Mouse (Mus musculus): ENCODE measurements around the gene 2010111I01Rik. TPM values are rescaled to one million over a fixed set of nuclear protein-coding genes. Genes with fewer than 3 reads are reported as not detected.

The 2010111I01Rik gene
- polyA plus RNA-seq, 2 experiments: 10.7 to 13.6 TPM

- no peak for TF ChIP-seq CTCF (IDR thresholded peaks at IDR 0.05; ENCODE audit: low read depth)
- TF ChIP-seq EP300 (IDR thresholded peaks at IDR 0.05; ENCODE audit: low read depth): no peak
- H3K36me3 ChIP-seq (replicated peaks; ENCODE audit: control insufficient read depth, insufficient read depth, low read depth): no peaks in the 10 kb centered on the region
- no peaks in the 10 kb centered on the region for H3K9me3 ChIP-seq (ENCODE audit: control insufficient read depth, low read length)
- H3K27me3 ChIP-seq (ENCODE audit: control insufficient read depth, insufficient read depth, low read length): no peaks in the 10 kb centered on the region
- ATAC-seq (ENCODE audit: insufficient read depth): no peak
- H3K4me2 ChIP-seq (ENCODE audit: low read depth): no peak overlapping the region
- no peak overlapping the region for H3K27ac ChIP-seq
- WGBS (ENCODE audit: insufficient replicate concordance): 71% methylated on average over 9 of the region's 9 CpGs
- H3K9ac ChIP-seq (replicated peaks): no peak overlapping the region
- DNase-seq (ENCODE audit: low read depth in 3 of 3, low spot score in 3 of 3): no peak
- no peak overlapping the region for H3K4me3 ChIP-seq (ENCODE audit: insufficient read depth in 1 of 2, low read depth in 2 of 2, low read length in 2 of 2)
- peaks cover 6 to 25% of the 10 kb centered on the region in 2 experiments for H3K4me1 ChIP-seq (replicated peaks; ENCODE audit: control insufficient read depth in 2 of 2, insufficient read depth in 2 of 2, low read length in 1 of 2)
Measured at GRCm38 (mm10) chr13:63323286-63324075, 358.8 kb downstream of the 2010111I01Rik start.

- Histone ChIP-seq H3K4me1 (replicated peaks; ENCODE audit: control insufficient read depth in 2 of 2, insufficient read depth in 2 of 2, low read length in 1 of 2) (peaks cover 6 to 25% of the 10 kb centered on the region in 2 experiments), H3K4me3 (ENCODE audit: insufficient read depth in 1 of 2, low read depth in 2 of 2, low read length in 2 of 2) (no peak overlapping the region), H3K9ac (replicated peaks) (no peak overlapping the region), H3K27ac (no peak overlapping the region), H3K4me2 (ENCODE audit: low read depth) (no peak overlapping the region), H3K36me3 (replicated peaks; ENCODE audit: control insufficient read depth, insufficient read depth, low read depth) (no peaks in the 10 kb centered on the region), H3K27me3 (ENCODE audit: control insufficient read depth, insufficient read depth, low read length) (no peaks in the 10 kb centered on the region), H3K9me3 (ENCODE audit: control insufficient read depth, low read length) (no peaks in the 10 kb centered on the region)
- DNase-seq (ENCODE audit: low read depth in 3 of 3, low spot score in 3 of 3): no peak
- TF ChIP-seq CTCF (IDR thresholded peaks at IDR 0.05; ENCODE audit: low read depth) (no peak), EP300 (IDR thresholded peaks at IDR 0.05; ENCODE audit: low read depth) (no peak)
- 74% methylated on average over 3 of the region's 3 CpGs for WGBS (ENCODE audit: insufficient replicate concordance)
- no peak for ATAC-seq (ENCODE audit: insufficient read depth)
Measured at GRCm38 (mm10) chr13:63324311-63324710, 359.6 kb downstream of the 2010111I01Rik start.

GRCm38 (mm10) chr13:63324978-63325848 is 360.5 kb downstream of the 2010111I01Rik start:
- Histone ChIP-seq H3K9me3 (ENCODE audit: control insufficient read depth, low read length) (no peaks in the 10 kb centered on the region), H3K4me1 (replicated peaks; ENCODE audit: control insufficient read depth in 2 of 2, insufficient read depth in 2 of 2, low read length in 1 of 2) (peaks cover 6 to 25% of the 10 kb centered on the region in 2 experiments), H3K27me3 (ENCODE audit: control insufficient read depth, insufficient read depth, low read length) (no peaks in the 10 kb centered on the region), H3K36me3 (replicated peaks; ENCODE audit: control insufficient read depth, insufficient read depth, low read depth) (no peaks in the 10 kb centered on the region), H3K27ac (no peak overlapping the region), H3K4me3 (ENCODE audit: insufficient read depth in 1 of 2, low read depth in 2 of 2, low read length in 2 of 2) (no peak overlapping the region), H3K9ac (replicated peaks) (no peak overlapping the region), H3K4me2 (ENCODE audit: low read depth) (no peak overlapping the region)
- peak in 1 of 3 experiments; percentile 25 for DNase-seq (ENCODE audit: low read depth in 3 of 3, low spot score in 3 of 3)
- no peak for TF ChIP-seq CTCF (IDR thresholded peaks at IDR 0.05; ENCODE audit: low read depth)
- TF ChIP-seq EP300 (IDR thresholded peaks at IDR 0.05; ENCODE audit: low read depth): no peak
- WGBS (ENCODE audit: insufficient replicate concordance): 42% methylated on average over 10 of the region's 10 CpGs
- ATAC-seq (ENCODE audit: insufficient read depth): no peak

DNA sequence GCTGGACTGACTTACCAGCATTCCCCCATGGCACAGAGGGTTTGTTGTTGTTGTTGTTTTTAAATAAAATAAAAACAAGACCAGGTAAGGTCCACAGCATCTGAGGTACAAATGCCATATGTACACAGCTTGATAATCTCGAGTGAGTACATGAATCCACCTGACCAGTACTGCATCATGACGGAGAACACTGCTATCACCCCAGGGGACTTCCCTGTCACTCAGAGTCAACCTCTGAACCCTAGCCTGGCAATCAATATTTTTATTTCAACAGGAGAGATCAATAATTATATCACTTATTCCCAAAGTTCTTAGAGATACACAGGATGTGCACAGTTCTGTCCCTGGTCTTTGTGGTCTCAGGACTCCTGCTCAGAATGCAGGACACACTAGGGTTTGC is 361.3 kb downstream of the 2010111I01Rik start:
- ATAC-seq (ENCODE audit: insufficient read depth) (peak; percentile 19; the same call in 1 of the 2 replicates), DNase-seq (ENCODE audit: low read depth in 3 of 3, low spot score in 3 of 3) (no peak)
- H3K4me1 ChIP-seq (replicated peaks; ENCODE audit: control insufficient read depth in 2 of 2, insufficient read depth in 2 of 2, low read length in 1 of 2): peaks cover 6 to 25% of the 10 kb centered on the region in 2 experiments
- no peak overlapping the region for H3K9ac ChIP-seq (replicated peaks)
- H3K27ac ChIP-seq: no peak overlapping the region
- H3K4me3 ChIP-seq (ENCODE audit: insufficient read depth in 1 of 2, low read depth in 2 of 2, low read length in 2 of 2): no peak overlapping the region
- H3K27me3 ChIP-seq (ENCODE audit: control insufficient read depth, insufficient read depth, low read length): no peaks in the 10 kb centered on the region
- no peaks in the 10 kb centered on the region for H3K36me3 ChIP-seq (replicated peaks; ENCODE audit: control insufficient read depth, insufficient read depth, low read depth)
- WGBS (ENCODE audit: insufficient replicate concordance): 44% methylated on average over 2 of the region's 2 CpGs
- no peak for TF ChIP-seq EP300 (IDR thresholded peaks at IDR 0.05; ENCODE audit: low read depth)
- no peak for TF ChIP-seq CTCF (IDR thresholded peaks at IDR 0.05; ENCODE audit: low read depth)
- H3K9me3 ChIP-seq (ENCODE audit: control insufficient read depth, low read length): no peaks in the 10 kb centered on the region
- no peak overlapping the region for H3K4me2 ChIP-seq (ENCODE audit: low read depth)

All from liver, embryonic 14.5 days (tissue).